Mouse (Mus musculus): Measurements from ENCODE around the gene Gfra1. TPM values are rescaled to one million over a fixed set of nuclear protein-coding genes. Genes with fewer than 3 reads are reported as not detected.

Gfra1 gene
- total RNA-seq (2021) = 1 to 10 TPM; 3.9 to 4.2 TPM
- long read RNA-seq, experiment 1, full-length matches to known transcripts = 1 of 4 reads
- long read RNA-seq, experiment 1, partial matches to known transcripts = 1 of 4 reads
- long read RNA-seq, experiment 1, other reads (novel, unspliced or antisense) = 2 of 4 reads
- long read RNA-seq, experiment 2 = 0 reads

DNA sequence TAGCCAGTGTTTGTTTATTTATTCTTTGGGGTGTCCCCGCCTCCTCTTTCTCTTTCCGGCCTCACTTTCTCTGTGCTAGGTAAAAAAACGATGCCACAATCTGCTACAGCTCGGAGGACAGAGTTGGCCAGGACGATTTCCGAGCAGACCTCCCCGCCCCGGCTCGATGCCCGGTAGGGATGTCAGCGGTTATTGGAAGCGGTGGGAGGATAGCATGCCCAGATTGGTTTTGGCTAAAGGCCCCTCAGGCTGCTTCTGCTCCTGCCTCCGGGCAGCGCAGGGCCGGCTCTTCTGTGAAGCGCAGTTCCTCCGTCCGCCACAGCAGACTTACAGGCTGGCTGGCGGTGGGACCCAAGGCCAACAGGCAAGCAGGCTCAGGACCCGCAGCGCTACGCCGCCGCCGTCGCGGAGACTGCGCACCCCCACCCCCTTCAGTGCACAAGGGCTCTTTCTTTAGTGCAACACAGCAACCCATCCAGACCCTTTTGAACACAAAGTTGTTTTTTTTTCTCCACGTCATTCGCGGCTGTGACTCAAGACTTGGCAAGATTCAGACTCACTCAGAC lies at the start of gene Gfra1:
Gene Gfra1 (minus strand): TSS at position 414 of the 566 bp plus-strand sequence.
- DNase-seq = peak; percentile 46 to 48
- intact Hi-C loops (cut with DNase I) = no loop called here

DNA sequence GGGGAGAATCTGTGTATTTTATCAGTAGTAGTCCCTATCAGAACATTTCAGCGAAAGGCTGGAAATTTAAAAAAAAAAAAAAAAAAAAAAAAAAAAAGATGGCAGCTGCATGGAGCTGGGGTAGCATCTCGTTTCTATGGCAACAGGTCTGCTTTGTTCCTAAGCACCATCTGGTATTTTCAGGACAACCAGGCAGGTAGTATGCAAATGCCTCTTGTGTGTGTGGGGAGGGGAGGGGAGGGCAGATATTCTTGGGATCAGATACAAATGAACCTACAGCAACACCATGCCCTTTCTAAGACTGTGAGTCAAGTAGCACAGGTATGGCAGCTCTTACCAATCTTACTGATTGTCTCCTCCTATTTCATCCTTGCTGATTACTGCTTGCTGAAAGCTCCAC lies 44.3 kb upstream of the Gfra1 start:
- intact Hi-C loops (cut with DNase I) = no loop called here
- DNase-seq = no peak

DNA sequence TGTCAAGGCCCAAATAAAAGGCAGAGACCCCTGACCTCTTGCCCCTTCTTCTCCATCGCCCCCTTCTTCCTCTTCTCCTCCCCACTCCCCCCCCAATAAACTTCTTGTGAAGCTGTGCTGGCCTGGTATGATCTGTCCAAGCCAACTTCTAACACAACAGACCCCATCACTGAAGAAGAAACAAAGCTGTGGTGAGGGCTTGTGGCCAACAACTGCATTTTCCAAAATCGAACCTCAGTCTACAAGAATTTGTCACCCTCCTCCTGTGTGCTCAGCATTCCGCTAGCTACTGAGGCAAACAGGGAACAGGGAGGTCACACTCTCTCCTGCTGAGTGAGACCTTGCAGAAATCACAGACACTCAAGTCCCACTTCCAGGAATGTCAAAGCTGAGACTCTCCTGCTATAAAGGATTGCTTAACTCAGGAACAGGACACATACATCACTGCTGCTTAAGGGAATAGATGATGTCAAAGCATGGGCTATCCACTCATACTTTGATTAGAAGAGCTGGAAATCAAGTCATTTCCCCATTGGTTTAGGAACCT lies 43.8 kb upstream of the Gfra1 start:
- peak in 1 of 2 experiments; percentile 17 for DNase-seq
- intact Hi-C loops (cut with DNase I) = no loop called here

- intact Hi-C loops (cut with DNase I) = no loop called here
- DNase-seq = no peak
These were observed 41.4 kb upstream of the Gfra1 start for GRCm38 (mm10) chr19:58497106-58497505.

DNA sequence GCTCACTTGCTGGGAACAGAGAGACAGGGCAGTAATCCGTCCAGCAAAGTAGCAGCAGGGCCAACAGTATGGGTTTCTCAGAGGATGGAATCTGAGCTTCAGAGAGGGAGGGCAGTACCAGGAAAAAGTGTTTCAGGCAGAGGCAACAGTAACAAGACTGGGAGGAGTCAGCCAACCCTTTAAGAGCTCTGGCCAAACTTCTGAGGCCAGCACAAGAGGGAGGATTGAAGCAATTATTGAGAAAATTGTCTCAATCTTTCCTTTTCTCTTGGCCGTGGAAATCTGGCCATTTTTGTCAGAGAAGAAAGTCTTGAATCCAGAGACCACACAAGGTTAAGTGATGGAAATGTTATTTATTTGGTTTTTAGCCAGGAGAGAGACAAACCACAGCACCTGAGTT lies 31.0 kb upstream of the Gfra1 start:
- intact Hi-C loops (cut with DNase I) = no loop called here
- DNase-seq = no peak

- intact Hi-C loops (cut with DNase I) = no loop called here
- DNase-seq = no peak
These were observed 26.8 kb upstream of the Gfra1 start for GRCm38 (mm10) chr19:58482373-58482977.

GRCm38 (mm10) chr19:58474251-58474650 lies 18.5 kb upstream of the Gfra1 start:
- no peak for DNase-seq
- intact Hi-C loops (cut with DNase I) = no loop called here

- peak; percentile 84 to 92 for DNase-seq
- intact Hi-C loops (cut with DNase I) = loop anchor here (2.0 to 5.0 kb wide), 5 partner anchors 397 to 812 kb away; no protein-coding TSS in a partner anchor
These were observed 13.7 kb upstream of the Gfra1 start for GRCm38 (mm10) chr19:58469421-58469820.

DNA sequence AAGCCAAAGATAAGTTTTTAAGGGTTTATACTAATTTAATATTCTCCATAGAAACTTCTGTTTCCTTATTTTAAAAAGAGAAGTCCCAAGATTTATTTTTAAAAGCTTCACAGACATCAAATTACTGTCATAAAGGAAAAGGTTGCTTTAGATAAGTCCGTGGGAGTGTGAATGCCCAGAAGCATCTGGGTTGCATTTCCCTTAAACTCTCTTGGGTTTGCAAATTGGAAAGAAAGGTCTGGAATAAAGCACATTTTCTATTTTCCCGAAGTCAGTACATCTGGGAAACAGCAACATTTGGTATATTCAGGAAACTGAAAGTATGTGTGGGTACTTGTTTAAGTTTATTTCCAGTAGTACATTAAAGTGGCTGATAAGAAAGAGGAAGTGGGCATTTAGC lies 12.6 kb upstream of the Gfra1 start:
- DNase-seq = no peak
- intact Hi-C loops (cut with DNase I) = loop anchor here (2.0 to 5.0 kb wide), 5 partner anchors 396 to 811 kb away; no protein-coding TSS in a partner anchor

GRCm38 (mm10) chr19:58463755-58464154 lies 8.0 kb upstream of the Gfra1 start:
- intact Hi-C loops (cut with DNase I) = no loop called here
- DNase-seq = no peak

DNA sequence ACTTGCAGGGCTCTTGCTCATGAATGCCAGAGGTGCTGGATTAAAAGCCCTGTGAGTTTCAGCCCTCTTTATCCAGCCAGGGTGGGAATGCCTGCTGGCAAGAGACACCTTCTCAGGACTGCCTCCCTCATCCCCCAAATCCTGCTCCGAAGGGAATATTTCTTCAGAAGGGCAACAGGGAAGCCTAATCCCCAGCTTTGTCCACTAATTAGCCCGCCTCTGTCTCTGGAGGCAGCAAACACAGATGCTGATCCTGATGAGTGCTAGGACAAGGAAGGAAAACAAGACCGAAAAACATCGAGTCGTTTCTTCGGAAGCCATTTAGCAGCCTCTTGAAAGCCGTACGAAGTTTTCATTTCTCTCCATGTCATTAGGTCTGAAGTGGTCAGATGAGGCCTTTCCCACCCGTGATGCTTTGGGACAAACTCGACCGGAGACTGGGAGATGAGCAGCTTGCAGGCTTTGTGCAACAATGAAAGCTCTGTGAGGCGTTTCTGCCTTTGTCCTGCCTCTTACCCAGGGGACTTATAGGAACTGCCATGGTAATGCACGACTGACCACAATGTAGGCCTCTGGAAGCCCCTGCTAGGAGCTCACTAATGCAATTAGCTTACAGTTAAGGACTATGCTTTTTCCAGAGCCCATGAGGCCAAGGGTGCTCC lies 4.8 kb upstream of the Gfra1 start:
- intact Hi-C loops (cut with DNase I) = no loop called here
- DNase-seq = no peak

DNA sequence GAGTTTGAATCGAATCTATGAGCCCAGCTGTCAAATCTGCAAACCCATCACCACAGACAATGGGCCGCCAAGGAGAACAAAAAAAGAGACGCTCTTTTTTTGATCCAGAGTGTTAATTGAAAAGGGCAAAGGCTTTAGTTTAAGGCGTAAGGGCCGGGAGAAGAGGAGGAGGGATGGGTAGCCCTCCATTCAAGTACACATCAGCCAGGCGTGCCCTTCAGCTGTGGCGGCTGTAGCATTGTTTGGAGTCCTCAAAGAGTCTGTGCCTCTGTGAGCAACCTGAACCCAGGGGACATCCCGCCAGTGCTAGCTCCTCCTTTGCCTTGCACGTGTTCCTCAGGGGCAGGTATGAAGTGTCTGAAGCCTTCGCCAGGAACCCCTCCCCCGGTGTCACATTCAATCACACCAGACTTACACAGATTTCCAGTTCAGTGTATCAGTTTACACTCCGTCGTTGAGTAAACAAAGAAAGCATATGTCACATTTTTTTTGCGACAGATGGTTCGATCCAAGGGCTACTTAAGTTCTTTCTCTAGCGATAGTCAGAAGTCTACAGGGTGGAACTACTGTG lies 867 bp upstream of the Gfra1 start:
- intact Hi-C loops (cut with DNase I) = no loop called here
- no peak for DNase-seq

DNA sequence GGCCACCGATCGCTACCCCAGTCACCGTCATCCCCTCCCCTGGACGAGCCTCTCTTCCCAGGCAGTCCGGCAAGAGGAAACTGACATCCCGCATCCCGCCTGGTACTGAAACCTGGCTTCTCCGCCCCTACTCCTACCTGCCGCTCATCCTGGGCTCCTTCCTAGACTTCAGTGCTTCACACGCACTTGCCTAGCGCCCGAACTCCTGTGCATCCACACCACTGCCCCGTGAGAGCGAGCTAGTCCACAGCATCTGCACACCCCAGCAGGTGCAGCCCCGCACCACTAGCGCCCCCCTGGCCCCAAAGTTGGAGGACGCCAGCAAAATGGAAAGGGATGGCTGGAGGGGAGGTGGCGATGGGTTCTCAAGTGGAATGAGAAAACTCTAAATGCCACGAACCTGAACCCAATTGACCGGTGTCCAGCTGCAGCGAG lies 631 bp downstream of the Gfra1 start:
- intact Hi-C loops (cut with DNase I) = no loop called here
- peak; percentile 7 to 12 for DNase-seq

- DNase-seq = peak; percentile 43 to 49
- intact Hi-C loops (cut with DNase I) = no loop called here
These were observed 1.2 kb downstream of the Gfra1 start for GRCm38 (mm10) chr19:58454261-58455060.

DNA sequence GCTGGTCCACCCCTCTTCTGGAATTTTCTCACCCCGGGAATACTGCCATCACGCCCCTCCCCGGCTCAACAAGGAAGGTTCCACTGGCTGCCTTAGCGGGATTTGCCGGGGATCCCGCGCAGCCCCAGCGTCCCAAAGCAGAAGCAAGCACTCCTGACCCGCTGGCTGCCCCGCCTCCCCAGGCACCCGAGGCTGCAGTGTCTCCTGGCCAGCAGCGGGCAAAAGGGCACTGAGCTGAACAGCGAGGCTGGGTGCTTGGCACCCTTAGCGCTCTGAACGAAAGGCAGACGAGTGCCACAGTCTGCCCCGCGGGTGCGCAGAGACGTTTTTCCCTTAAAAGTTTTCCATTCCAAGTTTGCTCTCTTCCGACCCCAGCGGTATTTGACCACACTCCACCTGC lies 2.1 kb downstream of the Gfra1 start:
- DNase-seq = peak; percentile 38 to 39
- intact Hi-C loops (cut with DNase I) = no loop called here

DNA sequence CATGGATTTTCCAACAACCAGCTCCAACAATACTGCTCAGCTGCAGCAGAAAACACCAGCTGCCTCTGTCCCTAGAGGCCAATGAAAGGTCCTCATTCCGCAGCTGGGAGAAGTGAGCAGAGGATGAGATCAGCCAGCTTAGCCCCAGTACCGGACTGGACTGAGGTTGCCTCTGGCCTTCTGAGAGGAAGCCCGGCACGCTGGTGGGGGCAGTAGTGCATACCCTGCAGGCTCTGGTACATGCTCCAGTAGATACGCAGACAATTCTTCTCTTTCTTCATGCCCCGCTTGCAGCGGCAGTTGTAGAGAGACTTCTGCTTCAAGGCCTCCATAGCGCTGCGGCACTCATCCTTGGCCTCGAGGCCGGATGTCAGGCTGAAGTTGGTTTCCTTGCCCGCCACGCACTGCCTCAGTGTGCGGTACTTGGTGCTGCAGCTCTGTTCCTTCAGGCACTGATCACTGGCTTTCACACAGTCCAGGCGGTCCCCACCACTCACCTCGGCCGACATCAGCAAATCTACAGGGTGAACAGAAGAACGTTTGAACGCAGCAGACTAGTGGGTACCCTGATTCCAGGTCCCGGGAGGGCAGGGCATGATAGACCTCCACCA lies 2.7 kb downstream of the Gfra1 start:
- DNase-seq = peak; percentile 19 to 38

DNA sequence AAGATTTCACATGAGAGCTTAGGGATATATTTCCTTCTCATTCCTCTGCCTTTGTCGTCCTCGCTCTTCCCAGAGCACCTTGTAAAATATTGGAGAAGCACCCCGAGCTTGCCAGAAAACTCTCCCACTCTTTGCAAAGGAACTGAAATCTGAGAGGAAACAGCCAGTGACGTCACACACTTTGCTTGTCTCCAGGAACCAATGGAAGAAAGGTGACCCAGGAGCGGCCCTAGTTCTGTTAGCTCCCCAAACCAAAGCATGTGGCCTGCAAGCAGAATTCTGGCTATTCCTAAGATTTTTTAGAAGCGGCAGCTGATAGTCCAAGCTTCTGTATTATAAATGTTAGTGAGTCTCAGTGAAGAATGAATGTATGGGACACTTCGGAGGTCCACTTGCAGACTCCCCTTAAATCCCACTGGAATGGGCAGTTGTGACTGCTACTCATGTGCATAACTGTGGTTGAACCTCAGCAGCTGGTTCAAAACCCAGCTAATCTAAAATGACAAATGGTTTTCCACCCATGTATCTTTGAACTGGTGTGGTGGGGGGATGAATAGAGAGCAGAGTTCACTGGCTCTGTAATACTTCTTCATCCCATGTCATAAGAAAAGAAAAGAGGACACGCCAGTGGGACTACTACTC lies 3.4 kb downstream of the Gfra1 start:
- no peak for DNase-seq
- intact Hi-C loops (cut with DNase I) = no loop called here

More for the DNA sequence above, 2.7 kb downstream of the Gfra1 start:
- intact Hi-C loops (cut with DNase I) = no loop called here

- intact Hi-C loops (cut with DNase I) = no loop called here
These were observed 4.4 kb downstream of the Gfra1 start for GRCm38 (mm10) chr19:58451323-58451722.

DNA sequence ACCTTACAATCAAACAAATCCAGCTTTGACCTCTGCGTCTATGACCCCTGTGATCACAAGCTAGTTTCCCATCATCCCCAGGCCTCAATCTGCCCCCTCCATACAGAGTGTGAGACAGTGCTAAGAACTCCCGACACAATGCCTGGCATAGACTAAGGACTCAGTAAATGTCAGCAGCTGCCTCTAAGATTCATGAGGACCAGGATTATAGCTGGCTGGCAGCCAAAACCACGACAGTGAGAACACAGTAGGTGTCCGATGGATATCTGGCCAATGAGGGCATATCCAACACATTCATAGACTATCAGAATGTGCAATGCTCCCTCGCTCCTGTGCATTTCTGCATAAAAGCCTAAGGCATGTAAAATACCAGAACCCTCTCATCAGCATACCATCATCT lies 5.0 kb downstream of the Gfra1 start:
- intact Hi-C loops (cut with DNase I) = no loop called here
- no peak for DNase-seq

More at GRCm38 (mm10) chr19:58451323-58451722, 4.4 kb downstream of the Gfra1 start:
- no peak for DNase-seq

Measured in heart, postnatal 14 days (tissue).